Mouse (Mus musculus): ENCODE results near the gene Mfap3. TPM values are rescaled to one million over a fixed set of nuclear protein-coding genes. Genes with fewer than 3 reads are reported as not detected.

Gene Mfap3
- total RNA-seq, 2 experiments from 2014 or later, result 10.7 to 12.9 TPM

- no peak for DNase-seq
- intact Hi-C loops (cut with DNase I; ENCODE audit: low total_unique reads), result no loop called here
These were observed 55.3 kb downstream of the Mfap3 start for GRCm38 (mm10) chr11:57573686-57574274.

DNA sequence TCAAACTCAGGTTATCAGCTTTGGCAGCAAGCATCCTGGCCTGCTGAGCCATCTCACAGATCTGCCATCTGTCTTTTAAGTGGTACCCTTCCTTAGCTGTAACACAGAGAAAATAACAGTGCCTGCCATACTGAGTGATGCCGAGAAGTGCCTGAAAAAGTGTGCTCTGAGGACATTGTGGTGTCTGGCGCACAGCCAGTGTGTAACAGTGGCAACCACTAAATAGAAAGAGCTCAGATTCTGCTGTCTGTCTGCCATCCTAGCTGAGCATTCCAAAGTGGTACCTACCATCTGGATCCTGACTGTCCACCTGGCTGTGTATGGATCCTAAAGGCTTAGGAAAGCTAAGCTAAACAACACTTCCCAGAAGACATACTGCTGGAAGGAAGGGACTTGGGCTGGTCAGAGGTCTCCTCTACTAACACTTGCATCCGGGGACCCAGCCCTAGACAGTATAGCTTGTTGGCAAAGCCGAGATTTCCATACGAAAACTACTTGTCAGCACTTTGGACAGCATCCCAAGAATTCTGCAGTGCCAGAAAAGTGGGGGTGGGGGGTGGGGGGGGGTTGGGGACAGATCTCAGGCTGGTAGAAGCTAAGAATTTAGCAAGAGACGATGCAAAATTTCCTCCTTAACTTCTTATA, 58.5 kb downstream of the Mfap3 start:
- DNase-seq, result no peak
- intact Hi-C loops (cut with DNase I; ENCODE audit: low total_unique reads), result no loop called here

- no peak for DNase-seq
- intact Hi-C loops (cut with DNase I; ENCODE audit: low total_unique reads), result no loop called here
These were observed 64.6 kb downstream of the Mfap3 start for GRCm38 (mm10) chr11:57582818-57583635.

Other genes starting within 250 kb of the Mfap3 start
- gene Fam114a2, start within 50 bp of the Mfap3 start, total RNA-seq (2021), result 10 to 100 TPM; 41.0 to 43.2 TPM
- gene Galnt10, start 126.8 kb downstream of the Mfap3 start, total RNA-seq (2021), result 10 to 100 TPM; 11.3 to 12.4 TPM